ENCODE assay signal across 9 mouse cellular contexts in genomic region chr1:190831839-190832497, GRCm38 (mm10).
DNase-seq lines count a peak whose midpoint lies in the region; ATAC-seq and TF ChIP-seq lines count a peak whose summit lies in the region.
"Had no signal": no experiment of that assay in that cellular context is flagged by ENCODE, and none has a peak within 500 bp of the region (broad histone marks: within the 10 kb centered on the region; RNA-seq: fewer than 3 reads in every experiment).

No protein-coding gene starts in this region.

- no peak overlapping the region for H3K4me2 ChIP-seq in hindbrain, postnatal 0 days (ENCODE audit: low read depth, low read length)
- no peak overlapping the region for H3K4me2 ChIP-seq in midbrain, embryonic 14.5 days (ENCODE audit: low read length)

- no peak overlapping the region for H3K27ac ChIP-seq in hindbrain, postnatal 0 days
- no peak overlapping the region for H3K27ac ChIP-seq in left cerebral cortex, adult 2 months
- H3K27ac ChIP-seq in midbrain, embryonic 14.5 days (replicated peaks; ENCODE audit: low read depth, low read length) = no peak overlapping the region

- H3K27me3 ChIP-seq in Patski = no peaks in the 10 kb centered on the region
- no peaks in the 10 kb centered on the region for H3K27me3 ChIP-seq in hindbrain, postnatal 0 days (ENCODE audit: insufficient read depth, low read length)
- H3K27me3 ChIP-seq in midbrain, embryonic 14.5 days (ENCODE audit: control insufficient read depth, insufficient read depth, low read length) = no peaks in the 10 kb centered on the region

- 54% methylated on average over 10 of the region's 10 CpGs for WGBS in hindbrain, postnatal 0 days
- 68% methylated on average over 10 of the region's 10 CpGs for WGBS in midbrain, embryonic 14.5 days

- POLR2A ChIA-PET in Patski (lab: Charles Lee) = no interaction called here

- ATAC-seq in Patski = peak; percentile 68
- ATAC-seq in hindbrain, postnatal 0 days = peak; percentile 71; the same call in 1 of the 2 replicates
- ATAC-seq in midbrain, embryonic 14.5 days (ENCODE audit: low FRiP score, low TSS enrichment) = no peak
- ATAC-seq in monocyte, adult 5-6 weeks (replicated peaks; ENCODE audit: insufficient number of reproducible peaks, low FRiP score, low TSS enrichment, poor library complexity, severe bottlenecking) = no peak

- in situ Hi-C loops in Patski (cut with MboI; ENCODE audit: low pct_unique_long_range_greater_than_20kb) = loop anchor here (5.0 kb wide), 1 partner anchor 45 kb away; no protein-coding TSS in a partner anchor

- intact Hi-C loops in left cerebral cortex, adult 2 months (cut with DNase I) = loop anchor here (1.0 to 2.0 kb wide), 2 partner anchors 37 to 49 kb away; no protein-coding TSS in a partner anchor

- no peaks in the 10 kb centered on the region for H3K4me1 ChIP-seq in hindbrain, postnatal 0 days (ENCODE audit: insufficient read depth, low read length)
- H3K4me1 ChIP-seq in midbrain, embryonic 14.5 days (ENCODE audit: control insufficient read depth, insufficient read depth, low read length) = no peaks in the 10 kb centered on the region

- DNase-seq in ovary, postnatal 14 days (ENCODE audit: low spot score) = peak; percentile 47
- no peak for DNase-seq in ovary, adult 18-20 months (ENCODE audit: low spot score)
- DNase-seq in Patski (ENCODE audit: low read depth, low spot score) = peak; percentile 46
- peak; percentile 82 to 84 for DNase-seq in cerebellum, postnatal 14 days
- DNase-seq in hindbrain, postnatal 0 days (ENCODE audit: low spot score) = peak; percentile 84
- peak in 1 of 2 experiments; percentile 53 for DNase-seq in left cerebral cortex, adult 2 months (ENCODE audit: extremely low spot score in 1 of 2, low spot score in 2 of 2)
- DNase-seq in midbrain, embryonic 14.5 days = peak; percentile 85

- no peak overlapping the region for H3K9ac ChIP-seq in hindbrain, postnatal 0 days (replicated peaks; ENCODE audit: low read length)
- H3K9ac ChIP-seq in midbrain, embryonic 14.5 days (replicated peaks; ENCODE audit: low read length) = no peak overlapping the region

- no peak overlapping the region for H3K4me3 ChIP-seq in hindbrain, postnatal 0 days (ENCODE audit: low read length)
- no peak overlapping the region for H3K4me3 ChIP-seq in left cerebral cortex, adult 2 months
- no peak overlapping the region for H3K4me3 ChIP-seq in midbrain, embryonic 14.5 days (replicated peaks; ENCODE audit: low read depth, low read length)
- H3K4me3 ChIP-seq: erythroblast, embryonic 14.5 days had no signal

- CTCF ChIA-PET in Patski (lab: Charles Lee) = interaction anchor here (0.7 to 5.4 kb wide), 13 partner anchors 9 to 51 kb away, joined by 3 to 40 read pairs (median 5); no protein-coding TSS in a partner anchor

- no peaks in the 10 kb centered on the region for H3K9me3 ChIP-seq in hindbrain, postnatal 0 days (ENCODE audit: low read length)
- H3K9me3 ChIP-seq in midbrain, embryonic 14.5 days (ENCODE audit: control insufficient read depth, low read length) = no peaks in the 10 kb centered on the region

- H3K36me3 ChIP-seq in hindbrain, postnatal 0 days (ENCODE audit: insufficient read depth, low read length) = 0 out of 2 replicates have a peak, but pooled peaks cover 5% of the 10 kb centered on the region
- peaks cover 5% of the 10 kb centered on the region for H3K36me3 ChIP-seq in midbrain, embryonic 14.5 days (ENCODE audit: control insufficient read depth, insufficient read depth, low read length)

- peak; percentile 86 for TF ChIP-seq CTCF in Patski (IDR thresholded peaks at IDR 0.05)
- peak; percentile 78 for TF ChIP-seq CTCF in hindbrain, postnatal 0 days (IDR thresholded peaks at IDR 0.05; ENCODE audit: low read depth)
- TF ChIP-seq CTCF in left cerebral cortex, adult 2 months (IDR thresholded peaks at IDR 0.05) = peak; percentile 82

Comparison
In these comparisons a context has a peak if more than half of its experiments do, and no peak if none do; other contexts are left out.
1. ATAC-seq: peak in Patski (single experiment) and hindbrain, postnatal 0 days (single experiment); none in midbrain, embryonic 14.5 days (single experiment) and monocyte, adult 5-6 weeks (single experiment).
2. Peak in every context shown above with its lines, with median percentiles within 50 percentile points of each other: CTCF ChIP-seq.